Mouse (Mus musculus) kidney, adult 2 months (tissue): Measurements from ENCODE around the gene Ankrd1.

ENCODE experiments used
- CTCF ChIP-seq: fragments of 200-500 bp; conservative IDR thresholded peaks from 2 replicates; pipeline ENCODE4 v1.5.1; 2011; ENCODE audit warnings: low read depth, mild to moderate bottlenecking, control low read depth, low read length, moderate library complexity, mixed read lengths; ENCODE audit not compliant: insufficient read depth, insufficient read length
- POLR2A ChIP-seq: fragments of 200-500 bp; IDR thresholded peaks from one replicate; pipeline ENCODE4 v1.6.1; 2011; ENCODE audit warnings: low read depth, low read length, control low read depth

DNA sequence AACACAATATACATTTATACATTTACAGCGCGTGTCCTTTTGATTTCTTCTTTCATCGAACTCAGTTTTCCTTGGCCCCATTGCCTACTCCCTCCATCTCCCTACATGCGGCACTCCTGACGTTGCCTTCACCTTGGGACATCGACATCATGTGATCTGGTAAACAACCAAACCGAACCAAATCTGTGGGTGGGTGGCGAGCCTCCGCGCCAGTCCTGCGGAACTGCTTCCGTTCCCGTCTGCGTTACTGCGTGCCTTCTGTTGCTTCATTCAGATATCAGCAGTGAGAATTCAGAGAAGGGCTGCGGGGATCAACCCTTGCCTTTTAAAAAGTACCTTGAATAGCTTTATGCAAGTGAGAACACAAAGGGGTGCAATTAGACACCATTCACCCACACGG lies 7.9 kb downstream of the Ankrd1 start:
- no peak for TF ChIP-seq CTCF
- no peak for TF ChIP-seq POLR2A
